Mouse (Mus musculus) kidney, embryonic 14.5 days (tissue): ENCODE results near the gene Srpk2. TPM values are rescaled to one million over a fixed set of nuclear protein-coding genes. Genes with fewer than 3 reads are reported as not detected.

Experiments
- ATAC-seq: fragments of 200-750 bp; cut with Nextera tagmentation; 2 replicates; pipeline ENCODE4 v1.8.0; 2017; ENCODE audit warnings: moderate number of reproducible peaks, mild to moderate bottlenecking, moderate TSS enrichment, moderate library complexity; ENCODE audit not compliant: low FRiP score, low TSS enrichment
- H3K27ac ChIP-seq: fragments of 300-500 bp; sonication (generic); 2 replicates; pipeline ENCODE4 v1.5.1; 2014; ENCODE audit warnings: low read depth, mild to moderate bottlenecking, low read length, moderate library complexity, mixed read lengths
- H3K27me3 ChIP-seq: fragments of 300-500 bp; sonication (generic); 2 replicates; pipeline ENCODE4 v1.6.1; 2014; ENCODE audit warnings: mild to moderate bottlenecking, low read length; ENCODE audit not compliant: control insufficient read depth, insufficient read depth
- H3K36me3 ChIP-seq: fragments of 300-500 bp; sonication (generic); 2 replicates; pipeline ENCODE4 v1.6.1; 2014; ENCODE audit warnings: low read length, mixed read lengths; ENCODE audit not compliant: control insufficient read depth, insufficient read depth
- H3K4me1 ChIP-seq: fragments of 300-500 bp; sonication (generic); 2 replicates; pipeline ENCODE4 v1.6.1; 2014; ENCODE audit warnings: low read length, mixed read lengths; ENCODE audit not compliant: control insufficient read depth, insufficient read depth
- H3K4me2 ChIP-seq: fragments of 300-500 bp; sonication (generic); replicated peaks from 2 replicates; pipeline ENCODE4 v1.6.1; 2014; ENCODE audit warnings: low read depth, mild to moderate bottlenecking, low read length
- H3K4me3 ChIP-seq: fragments of 300-500 bp; sonication (generic); 2 replicates; pipeline ENCODE4 v1.5.1; 2014; ENCODE audit warnings: mild to moderate bottlenecking, low read length
- H3K9ac ChIP-seq: fragments of 300-500 bp; sonication (generic); 2 replicates; pipeline ENCODE4 v1.6.1; 2014; ENCODE audit warnings: low read depth, mild to moderate bottlenecking, low read length, moderate library complexity
- H3K9me3 ChIP-seq: fragments of 300-500 bp; sonication (generic); 2 replicates; pipeline ENCODE4 v1.6.1; 2016; ENCODE audit warnings: low read length; ENCODE audit not compliant: control insufficient read depth
- WGBS: fragments of 180-500 bp; shearing (Covaris S2); extraction: QIAGEN DNeasy Blood & Tissue Kit; methylation state at CpG from one replicate; pipeline ENCODE4 v1.1.7; 2014; 5-methylcytosine and 5-hydroxymethylcytosine counted together
- polyA plus RNA-seq: library from polyadenylated mRNA; unstranded; fragments of >200 nt; fragmentation: Nextera tagmentation; extraction: Ambion mirVana; gene quantifications from 2 replicates; pipeline ENCODE4 v1.2.1, GENCODE M21; 2014

Srpk2 gene
- polyA plus RNA-seq, 1 experiment from 2014 or later = 50.8 TPM

DNA sequence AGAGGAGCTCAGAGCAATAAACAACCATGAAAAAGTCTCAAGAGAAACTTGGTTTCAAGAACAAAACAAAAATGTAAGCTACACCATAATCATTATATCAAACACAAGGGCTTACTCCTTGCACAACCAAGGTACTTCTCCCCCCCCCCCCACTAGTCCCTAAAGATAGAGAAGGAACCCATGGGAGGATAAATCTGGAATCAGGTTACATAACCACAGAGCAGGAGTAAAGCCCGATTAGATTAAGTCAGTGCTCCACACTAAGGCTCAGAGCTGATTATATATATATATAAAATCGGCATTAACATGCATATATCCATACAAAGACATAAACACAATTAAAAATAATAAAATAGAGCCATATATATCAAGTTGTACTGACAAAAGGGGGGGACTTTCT, 96.8 kb downstream of the Srpk2 start:
- Histone ChIP-seq H3K27me3 (no peaks in the 10 kb centered on the region), H3K9ac (no peak overlapping the region), H3K36me3 (no peaks in the 10 kb centered on the region), H3K9me3 (no peaks in the 10 kb centered on the region), H3K4me3 (no peak overlapping the region), H3K4me1 (no peaks in the 10 kb centered on the region), H3K27ac (no peak overlapping the region), H3K4me2 (no peak overlapping the region)
- no peak for ATAC-seq
- 82% methylated on average over 2 of the region's 2 CpGs for WGBS

DNA sequence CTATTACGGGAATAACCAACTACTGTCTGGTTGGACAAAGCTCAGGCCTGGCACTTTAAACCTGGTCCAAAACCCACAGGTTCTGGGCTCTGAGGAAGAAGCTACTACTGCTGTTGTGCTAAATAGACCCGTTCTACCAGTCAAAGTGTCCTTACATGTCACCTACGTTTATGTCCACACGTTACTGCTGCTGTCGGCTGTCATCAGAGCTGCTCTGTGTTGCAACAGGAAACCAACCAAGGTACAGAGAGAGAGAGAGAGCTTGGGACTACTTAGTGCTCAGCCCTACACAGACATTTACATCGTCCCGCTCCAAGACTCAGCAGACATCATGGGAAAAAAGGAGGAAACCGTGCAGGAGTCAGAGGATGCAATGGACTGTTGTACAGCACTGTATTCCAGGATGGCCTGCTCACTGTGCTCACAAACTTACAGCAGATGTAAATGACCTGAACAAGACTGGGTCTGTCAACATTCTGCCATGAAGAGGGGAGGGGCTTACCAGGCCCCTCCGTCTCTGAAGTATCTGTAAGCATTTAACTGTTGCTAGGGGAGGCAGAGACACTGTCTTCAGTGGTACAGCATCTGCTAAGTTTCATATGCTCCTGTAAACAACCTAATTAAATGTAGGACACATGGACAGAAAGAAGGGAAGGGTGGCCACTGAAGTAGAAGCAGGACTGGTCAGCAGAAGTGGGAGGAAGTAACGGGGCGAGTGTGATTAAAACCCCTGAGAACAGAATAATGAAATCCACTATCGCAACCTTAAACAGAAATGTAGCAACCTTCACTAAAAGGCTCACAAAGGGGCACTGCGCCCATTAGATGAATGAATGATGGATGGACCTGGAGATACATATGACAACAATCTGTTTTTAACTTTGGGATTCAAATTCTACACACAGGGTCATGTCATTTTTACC, 97.6 kb downstream of the Srpk2 start:
- Histone ChIP-seq H3K4me1 (no peaks in the 10 kb centered on the region), H3K4me2 (no peak overlapping the region), H3K27ac (no peak overlapping the region), H3K9me3 (no peaks in the 10 kb centered on the region), H3K27me3 (no peaks in the 10 kb centered on the region), H3K4me3 (no peak overlapping the region), H3K9ac (no peak overlapping the region), H3K36me3 (no peaks in the 10 kb centered on the region)
- WGBS = 86% methylated on average over 13 of the region's 13 CpGs
- no peak for ATAC-seq

DNA sequence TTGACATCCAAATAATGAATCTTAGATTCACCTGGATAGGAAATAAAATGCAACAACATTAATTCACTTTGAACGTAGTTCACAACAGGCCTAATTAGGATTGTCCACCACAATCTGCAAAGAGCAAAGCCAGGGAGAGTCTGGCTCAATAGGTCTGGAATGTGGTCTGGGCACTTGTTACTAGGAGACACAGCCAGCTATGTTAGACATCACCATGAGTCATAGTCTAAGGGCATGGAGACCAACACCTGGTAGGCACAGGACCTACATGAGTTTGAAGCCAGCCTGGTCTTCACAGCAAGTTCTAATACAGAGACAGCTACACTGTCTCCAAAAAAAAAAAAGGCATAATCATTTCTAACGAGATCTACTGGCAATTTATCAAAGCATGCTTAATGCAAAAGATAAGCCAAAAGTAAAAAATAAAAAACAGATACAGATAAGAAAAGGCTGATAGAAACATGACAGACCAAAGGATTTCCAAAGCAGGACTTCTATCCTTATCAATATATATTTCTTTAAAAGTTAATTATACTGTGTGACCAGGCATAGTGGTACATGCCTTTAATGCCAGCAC, 102.8 kb downstream of the Srpk2 start:
- H3K4me2 ChIP-seq = no peak overlapping the region
- 85% methylated on average over 2 of the region's 2 CpGs for WGBS

DNA sequence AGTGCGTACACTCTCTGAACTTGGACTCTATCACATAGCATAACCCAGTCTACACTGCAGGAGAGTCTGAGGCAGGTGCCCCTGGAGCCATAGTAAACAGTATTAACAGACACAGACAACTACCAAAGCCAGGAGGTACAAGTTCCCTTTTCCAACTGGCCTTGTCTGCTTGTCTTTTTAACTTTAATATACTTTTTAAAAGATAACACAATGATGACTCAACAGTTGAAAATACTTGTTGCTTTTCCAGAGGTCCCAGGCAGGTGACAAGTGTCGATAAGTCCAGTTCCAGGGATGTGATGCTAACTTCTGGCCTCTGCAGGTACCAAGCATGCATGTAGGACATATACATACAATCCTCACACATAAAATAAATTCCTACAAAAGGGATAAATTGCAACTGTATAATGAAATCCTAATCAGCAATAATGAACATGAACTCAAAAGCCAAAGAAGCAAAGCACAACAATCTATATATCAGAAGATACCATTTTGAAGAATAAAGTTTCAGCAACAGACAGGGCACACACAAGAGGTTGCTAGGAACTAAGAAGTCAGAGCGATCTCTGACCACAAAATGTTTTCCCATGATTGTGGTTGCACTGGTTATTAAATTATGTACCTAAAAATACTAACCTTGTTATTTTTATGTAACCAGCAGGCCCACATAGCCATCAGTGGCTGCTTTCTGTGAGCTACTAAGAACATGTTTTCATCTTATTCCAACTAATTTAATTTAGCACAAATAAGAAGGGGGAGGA, 105.1 kb downstream of the Srpk2 start:
- no peak overlapping the region for H3K9ac ChIP-seq
- H3K36me3 ChIP-seq = no peaks in the 10 kb centered on the region
- H3K27me3 ChIP-seq = no peaks in the 10 kb centered on the region
- H3K4me1 ChIP-seq = no peaks in the 10 kb centered on the region
- no peak overlapping the region for H3K4me3 ChIP-seq
- ATAC-seq = no peak
- no peak overlapping the region for H3K27ac ChIP-seq
- no peaks in the 10 kb centered on the region for H3K9me3 ChIP-seq
- WGBS = 94% methylated on average over 3 of the region's 3 CpGs
- H3K4me2 ChIP-seq = no peak overlapping the region

More for the DNA sequence above, 102.8 kb downstream of the Srpk2 start:
- no peak for ATAC-seq
- H3K27me3 ChIP-seq = no peaks in the 10 kb centered on the region
- H3K4me3 ChIP-seq = no peak overlapping the region
- no peaks in the 10 kb centered on the region for H3K4me1 ChIP-seq
- H3K36me3 ChIP-seq = no peaks in the 10 kb centered on the region
- H3K9ac ChIP-seq = no peak overlapping the region
- no peaks in the 10 kb centered on the region for H3K9me3 ChIP-seq
- no peak overlapping the region for H3K27ac ChIP-seq

DNA sequence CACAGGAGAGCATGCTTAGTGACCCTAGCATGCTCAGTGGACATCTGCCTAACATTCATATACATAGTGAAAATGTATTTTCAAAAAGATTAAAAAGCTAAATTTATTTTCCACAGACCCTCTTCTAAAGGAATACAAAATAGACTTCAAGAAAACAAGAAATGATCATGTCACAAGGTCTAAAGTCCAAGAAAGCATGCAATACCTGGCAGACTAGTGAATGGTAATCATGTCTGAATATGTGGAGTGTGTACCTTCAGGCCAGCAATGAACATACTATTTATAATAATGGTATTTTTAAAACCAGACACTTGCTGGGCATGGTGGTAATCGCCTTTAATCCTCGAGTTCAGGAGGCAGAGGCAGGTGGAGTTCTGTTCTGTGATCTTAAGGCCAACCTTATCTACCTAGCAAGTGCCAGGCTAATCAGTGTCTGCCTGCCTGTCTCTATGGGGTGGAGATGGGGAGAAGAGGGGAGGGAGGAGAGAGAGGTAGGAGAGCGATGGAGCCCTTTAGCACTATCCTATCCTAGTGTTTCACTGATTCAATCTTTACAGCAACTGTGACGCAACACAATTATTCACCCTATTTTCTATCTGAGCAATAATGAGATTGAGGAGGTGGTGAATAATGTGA, 106.0 kb downstream of the Srpk2 start:
- peaks cover 4% of the 10 kb centered on the region; the same call in 1 of the 2 replicates for H3K9me3 ChIP-seq
- H3K27ac ChIP-seq = no peak overlapping the region
- H3K36me3 ChIP-seq = no peaks in the 10 kb centered on the region
- H3K9ac ChIP-seq = no peak overlapping the region
- no peaks in the 10 kb centered on the region for H3K4me1 ChIP-seq
- WGBS = 88% methylated on average over 4 of the region's 4 CpGs
- no peak overlapping the region for H3K4me2 ChIP-seq
- no peak for ATAC-seq
- H3K4me3 ChIP-seq = no peak overlapping the region
- no peaks in the 10 kb centered on the region for H3K27me3 ChIP-seq

DNA sequence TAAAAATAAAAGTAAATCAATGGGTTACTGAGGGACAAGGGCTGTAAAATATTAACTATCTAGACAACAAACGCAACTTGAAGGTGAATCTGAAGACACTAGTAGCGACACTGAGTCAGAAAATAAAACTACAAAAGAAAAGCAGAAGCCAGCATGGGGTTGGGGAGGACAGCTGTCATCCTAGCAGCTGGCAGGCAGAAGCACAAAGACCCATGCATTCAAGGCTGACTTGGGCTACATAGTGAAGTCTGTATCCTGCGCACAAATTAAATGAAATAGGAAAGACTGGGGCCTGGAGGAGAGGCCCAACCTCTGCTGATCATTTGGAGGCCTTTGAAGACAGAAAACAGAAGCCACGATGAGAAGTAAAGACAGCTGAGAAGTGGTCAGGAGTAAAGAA, 106.6 kb downstream of the Srpk2 start:
- no peak overlapping the region for H3K9ac ChIP-seq
- no peak for ATAC-seq
- no peak overlapping the region for H3K4me3 ChIP-seq
- H3K4me2 ChIP-seq = no peak overlapping the region
- H3K36me3 ChIP-seq = no peaks in the 10 kb centered on the region
- no peaks in the 10 kb centered on the region for H3K4me1 ChIP-seq
- no peak overlapping the region for H3K27ac ChIP-seq
- 76% methylated on average over 4 of the region's 4 CpGs for WGBS
- H3K27me3 ChIP-seq = no peaks in the 10 kb centered on the region
- peaks cover 6% of the 10 kb centered on the region; the same call in 1 of the 2 replicates for H3K9me3 ChIP-seq

DNA sequence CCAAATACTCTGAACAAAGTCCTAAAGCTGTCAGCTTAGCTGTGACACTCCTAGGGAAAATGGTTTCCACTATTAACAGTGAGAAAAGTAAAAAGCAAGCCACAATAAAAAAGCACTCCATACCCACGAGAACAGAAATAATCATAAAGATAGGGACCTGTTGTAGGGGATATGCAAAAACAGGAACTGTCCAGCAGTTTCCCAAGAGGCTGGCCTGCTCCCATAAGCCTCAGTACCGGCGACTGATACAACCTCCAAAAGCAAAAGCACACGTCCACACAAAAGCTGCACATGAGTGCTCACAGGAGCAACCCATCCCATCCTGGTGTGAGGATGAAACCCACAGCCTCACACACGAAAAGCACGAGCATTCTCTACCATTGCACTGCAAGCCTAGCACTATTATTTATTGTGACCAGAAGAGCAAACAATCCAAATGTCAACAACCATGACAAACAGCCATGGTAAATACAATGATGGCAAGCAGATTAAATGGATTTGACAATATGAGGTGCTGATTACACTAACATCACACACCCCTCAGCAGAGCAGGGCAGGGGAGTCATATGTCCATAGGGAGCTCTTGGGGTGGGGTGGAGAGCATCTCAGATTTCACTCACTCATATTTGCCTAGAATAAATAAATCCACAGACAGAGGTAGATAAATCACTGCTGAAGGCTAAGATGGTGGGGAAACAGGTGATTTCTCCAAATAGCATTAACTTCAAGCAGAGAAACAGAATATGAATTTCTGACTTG, 107.9 kb downstream of the Srpk2 start:
- no peak overlapping the region for H3K9ac ChIP-seq
- peak; percentile 62; the same call in 1 of the 2 replicates for ATAC-seq
- WGBS = 50% methylated on average over 6 of the region's 6 CpGs
- no peak overlapping the region for H3K4me2 ChIP-seq
- H3K4me1 ChIP-seq = no peaks in the 10 kb centered on the region
- no peaks in the 10 kb centered on the region for H3K27me3 ChIP-seq
- no peaks in the 10 kb centered on the region for H3K36me3 ChIP-seq
- no peak overlapping the region for H3K4me3 ChIP-seq
- H3K9me3 ChIP-seq = peaks cover 6% of the 10 kb centered on the region; the same call in 1 of the 2 replicates
- H3K27ac ChIP-seq = no peak overlapping the region

DNA sequence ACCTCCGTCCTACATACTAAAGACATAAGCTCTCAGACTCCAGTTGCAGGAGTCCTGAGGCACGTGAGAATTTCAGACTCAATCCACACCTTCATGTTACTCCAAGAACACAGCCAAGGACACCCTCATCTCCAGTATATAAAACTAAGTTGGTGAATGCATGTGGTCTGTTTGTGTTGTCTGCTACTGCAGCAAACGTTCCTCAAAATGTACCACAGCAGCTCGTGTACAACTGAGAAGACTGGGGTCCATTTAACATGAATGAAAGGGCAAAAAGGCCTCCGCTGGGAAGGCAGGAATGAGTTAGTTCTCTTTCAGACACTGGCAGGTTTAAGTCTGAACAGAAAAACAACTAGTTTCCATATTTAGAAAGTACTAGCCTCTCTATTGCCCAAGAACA, 110.5 kb downstream of the Srpk2 start:
- Histone ChIP-seq H3K27ac (no peak overlapping the region), H3K4me2 (no peak overlapping the region), H3K9ac (no peak overlapping the region), H3K4me3 (no peak overlapping the region), H3K4me1 (no peaks in the 10 kb centered on the region), H3K27me3 (no peaks in the 10 kb centered on the region), H3K9me3 (peaks cover 8% of the 10 kb centered on the region; the same call in 1 of the 2 replicates), H3K36me3 (no peaks in the 10 kb centered on the region)
- no peak for ATAC-seq
- 96% methylated on average over 5 of the region's 5 CpGs for WGBS
